Mouse (Mus musculus) layer of hippocampus, postnatal 14 days (tissue): ENCODE results near the gene Smarcd3. TPM values are rescaled to one million over a fixed set of nuclear protein-coding genes. Genes with fewer than 3 reads are reported as not detected.
A peak's percentile ranks its signal among the peaks of the same experiment; 100 is the strongest.

Experiments
- DNase-seq, 2 experiments: peaks; one replicate each; pipeline ENCODE4 v3.0.0; 2021 to 2022; ENCODE audit warnings: low spot score in 2 of 2, mixed read lengths in 1 of 2
- total RNA-seq, 2 experiments: library from RNA; stranded (reverse); gene quantifications; 2 replicates each; pipeline ENCODE4 v1.2.3; 2021

Gene Smarcd3
- total RNA-seq, 2 experiments from 2014 or later = 112 to 113 TPM

DNA sequence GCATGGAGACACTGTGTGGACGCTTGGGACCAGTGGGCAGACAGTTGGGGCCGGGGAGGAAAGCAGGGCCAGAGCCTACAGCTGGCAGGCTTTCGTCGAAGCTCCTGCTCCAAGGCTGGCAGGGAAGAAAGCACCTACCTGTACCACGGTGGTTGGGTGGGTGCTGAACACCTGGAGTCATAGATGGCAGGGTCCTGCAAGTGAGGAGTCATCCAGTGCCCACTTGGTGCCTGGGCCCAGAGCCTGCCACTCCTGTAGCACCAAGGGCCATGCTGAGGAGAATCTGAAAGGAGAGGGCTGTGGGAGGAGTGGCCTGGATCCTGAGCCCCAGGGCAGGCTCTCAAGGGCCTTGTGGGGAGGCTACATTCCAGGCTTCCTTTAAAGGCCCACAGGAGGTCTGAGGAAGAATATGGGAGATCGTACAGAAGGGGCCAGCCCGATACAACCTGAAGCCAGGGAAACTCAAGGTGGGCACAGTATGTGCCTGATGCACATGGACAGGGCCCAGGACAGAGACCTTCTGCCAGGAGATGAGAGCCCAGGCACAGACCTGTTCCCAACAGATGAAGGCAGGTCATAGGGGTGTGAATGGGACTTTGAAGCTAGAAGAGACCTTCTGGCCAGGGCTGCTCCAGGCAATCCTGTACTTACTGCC, 1.7 kb downstream of the Smarcd3 start:
- DNase-seq = no peak

DNA sequence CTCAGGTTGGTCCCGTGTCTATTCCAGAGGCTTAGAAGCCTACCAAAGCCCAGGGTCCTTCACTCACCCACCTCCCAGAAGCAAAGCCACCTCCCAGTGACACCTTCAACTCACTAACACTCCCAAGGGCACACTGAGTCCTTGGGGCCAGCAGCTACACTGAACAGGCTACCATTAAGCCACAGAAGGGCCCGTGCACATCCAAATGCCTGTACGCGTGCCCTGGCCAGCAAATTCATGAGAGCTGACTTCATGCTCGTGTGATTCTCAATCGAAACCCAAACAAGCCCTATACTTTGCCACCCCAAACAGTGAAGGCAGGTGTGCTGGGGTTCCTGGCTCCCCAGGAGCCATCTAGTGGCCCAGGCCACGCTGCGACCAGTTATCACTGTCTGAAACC, 3.6 kb downstream of the Smarcd3 start:
- DNase-seq = no peak

DNA sequence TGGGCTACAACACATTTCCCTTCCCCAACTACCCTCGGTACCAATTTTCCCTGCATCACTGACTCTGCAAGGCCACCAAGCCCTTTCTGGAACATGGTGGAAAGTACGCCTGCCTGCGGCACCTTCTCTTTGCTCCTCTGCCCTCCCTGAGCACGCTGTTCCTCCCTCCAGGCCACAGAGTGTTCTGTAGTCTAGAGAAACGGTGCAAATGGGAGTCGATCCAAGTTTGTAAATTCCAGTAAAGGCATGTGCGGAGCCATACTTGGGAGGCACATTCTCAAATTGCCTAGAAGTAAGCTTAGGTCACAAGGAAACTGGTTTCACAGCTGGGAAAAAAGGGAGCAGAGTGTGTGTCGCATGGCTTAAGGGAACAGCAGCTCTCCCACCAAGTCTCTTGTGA, 4.1 kb downstream of the Smarcd3 start:
- DNase-seq = no peak

DNA sequence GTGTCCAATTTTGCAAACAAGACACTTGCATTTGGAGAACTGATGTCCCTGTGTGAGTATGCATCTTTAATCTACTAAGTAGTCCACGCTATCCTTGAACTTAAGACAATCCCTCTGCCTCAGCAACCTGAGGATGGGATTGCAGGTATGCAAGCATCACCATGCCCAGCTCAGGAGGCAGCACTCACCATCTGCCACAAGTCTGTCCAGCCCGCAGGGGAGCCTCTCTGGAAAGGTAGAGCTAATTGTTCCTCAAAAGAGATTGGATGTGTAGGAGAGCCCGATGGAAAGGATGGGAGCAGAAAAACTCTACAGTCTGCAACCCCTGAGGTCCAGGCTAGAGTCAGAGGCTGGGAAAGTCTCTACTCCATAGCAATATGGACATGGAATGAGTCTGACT, 5.3 kb downstream of the Smarcd3 start:
- DNase-seq = no peak

DNA sequence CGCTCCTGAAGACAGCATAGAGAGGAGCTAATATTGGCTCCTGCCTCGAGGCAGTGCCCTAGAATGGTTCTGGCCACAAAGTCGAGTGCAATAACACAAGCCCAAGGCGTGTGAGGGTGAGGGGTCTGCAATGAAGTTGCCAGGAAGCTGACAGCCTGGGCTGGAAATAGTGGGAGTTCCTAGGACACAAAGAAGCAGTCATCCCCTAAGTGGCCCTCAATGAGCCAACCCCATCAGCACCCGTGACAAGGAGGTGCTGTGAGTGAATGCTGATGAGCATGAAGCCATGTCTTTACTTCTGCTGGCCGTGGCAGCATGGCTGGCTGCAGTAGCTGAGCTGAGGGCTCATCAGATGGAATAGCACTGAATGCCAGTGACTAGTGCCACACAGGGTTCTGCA, 9.1 kb downstream of the Smarcd3 start:
- no peak for DNase-seq

DNA sequence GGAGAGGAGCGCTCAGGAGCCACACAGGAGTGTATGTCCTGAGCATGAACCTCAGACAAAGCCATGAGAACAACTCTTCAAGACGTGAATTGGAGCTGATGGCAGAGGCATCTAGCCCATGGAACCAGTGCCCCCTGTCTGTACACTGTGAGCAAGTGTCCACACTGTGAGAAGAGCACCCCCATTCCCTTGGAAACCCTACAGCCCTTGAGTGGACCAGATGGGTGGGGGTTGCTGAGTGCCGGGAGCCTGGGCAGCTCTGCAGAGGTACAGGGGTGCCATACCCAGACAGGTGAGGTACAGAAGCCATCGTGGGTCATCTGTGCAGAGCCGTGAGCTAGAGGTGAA, 11.9 kb downstream of the Smarcd3 start:
- no peak for DNase-seq

DNA sequence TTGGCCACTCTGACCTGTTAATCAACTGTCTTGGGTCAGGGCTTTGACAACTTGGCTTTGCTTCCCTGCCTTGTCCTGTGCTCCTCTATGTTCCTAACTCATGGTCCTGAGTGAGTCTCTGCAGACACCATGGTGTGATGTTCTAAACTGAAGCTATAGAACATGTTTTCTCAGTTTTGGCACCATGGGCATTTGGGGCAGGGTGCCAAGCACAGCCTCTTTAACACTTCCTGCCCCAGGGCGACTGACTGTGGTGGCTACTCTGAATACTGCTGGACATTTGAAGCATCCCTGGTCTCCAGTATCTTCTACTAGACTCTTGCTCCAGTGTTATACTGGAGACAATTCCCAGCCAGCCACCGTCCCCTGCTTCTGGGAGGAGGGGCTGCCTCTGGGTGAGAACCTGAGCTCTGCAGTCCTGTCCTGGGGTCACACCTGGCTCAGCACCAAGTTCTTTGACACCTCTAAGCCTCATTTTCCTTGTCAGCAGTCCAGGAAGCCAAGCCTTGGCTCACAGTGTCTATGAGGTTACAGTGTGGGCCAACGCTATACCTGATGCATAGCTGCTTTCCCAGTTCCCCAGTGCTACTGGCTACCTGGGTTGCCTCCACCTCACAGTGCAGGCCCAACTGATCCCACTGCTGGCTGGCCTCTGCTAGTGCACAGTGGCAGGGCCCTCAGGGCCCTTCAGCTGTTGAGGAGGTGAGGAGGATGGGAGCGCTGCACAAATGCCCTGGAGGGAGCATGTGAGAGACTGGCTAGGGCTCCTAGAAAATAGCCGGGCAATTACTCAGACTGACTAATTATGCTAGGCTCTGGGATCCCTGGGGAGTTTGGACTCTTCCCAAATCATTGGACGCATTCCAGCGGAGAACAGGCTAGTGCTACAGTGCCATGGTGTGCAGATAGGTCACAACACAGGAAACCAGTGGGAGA, 12.6 kb downstream of the Smarcd3 start:
- peak in 1 of 2 experiments; percentile 82 for DNase-seq

DNA sequence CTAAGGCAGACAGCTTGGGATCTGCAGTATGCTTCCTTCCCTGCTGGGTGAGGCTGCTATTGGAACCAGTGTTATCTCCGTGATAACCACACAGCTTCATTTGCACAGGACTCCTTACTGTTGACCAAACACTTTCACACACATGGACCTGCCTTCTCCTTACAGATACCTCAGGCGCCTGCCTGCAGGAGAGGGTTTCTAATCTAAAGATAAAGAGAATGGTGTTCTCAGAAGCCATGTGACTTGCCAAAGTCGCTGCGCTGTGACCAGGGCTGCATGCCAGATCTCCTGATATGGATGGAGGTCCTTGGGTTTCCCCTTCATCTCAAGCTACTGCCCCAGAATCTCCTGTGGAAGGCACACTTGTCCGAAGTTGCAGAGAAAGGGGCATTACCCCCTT, 14.8 kb downstream of the Smarcd3 start:
- DNase-seq = no peak

DNA sequence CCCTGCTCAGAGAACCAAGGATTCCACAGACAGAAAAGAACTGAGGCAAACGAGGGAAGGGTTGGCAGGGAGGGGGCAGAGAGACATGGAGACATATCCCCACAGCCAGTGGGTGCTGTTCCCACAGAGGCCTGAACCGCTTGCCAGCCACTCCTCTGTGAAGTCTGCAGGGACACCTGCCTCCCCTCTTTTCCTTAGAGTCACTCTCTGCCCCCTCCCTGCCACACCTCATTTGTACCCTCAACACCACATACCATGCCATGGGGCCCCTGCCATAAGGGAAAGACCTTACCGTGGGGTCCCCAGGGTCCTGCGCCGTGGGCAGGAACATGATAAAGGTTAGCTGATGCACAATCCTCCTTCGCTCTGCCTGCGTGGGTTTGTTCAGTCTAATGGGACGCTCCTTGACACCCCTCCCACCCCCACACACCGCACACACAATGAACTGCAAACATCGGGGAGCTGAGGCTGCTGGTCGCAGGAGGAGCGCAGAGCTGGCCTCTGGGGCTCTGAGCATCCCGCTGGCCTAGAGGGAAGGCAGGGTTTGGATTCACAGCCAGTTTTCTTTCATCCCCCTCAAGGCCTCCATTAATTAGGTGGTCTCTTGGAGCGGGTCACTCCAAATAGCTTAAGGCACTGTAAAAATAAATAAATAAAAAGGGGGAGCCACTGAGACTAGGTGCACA, 18.1 kb downstream of the Smarcd3 start:
- DNase-seq = no peak

DNA sequence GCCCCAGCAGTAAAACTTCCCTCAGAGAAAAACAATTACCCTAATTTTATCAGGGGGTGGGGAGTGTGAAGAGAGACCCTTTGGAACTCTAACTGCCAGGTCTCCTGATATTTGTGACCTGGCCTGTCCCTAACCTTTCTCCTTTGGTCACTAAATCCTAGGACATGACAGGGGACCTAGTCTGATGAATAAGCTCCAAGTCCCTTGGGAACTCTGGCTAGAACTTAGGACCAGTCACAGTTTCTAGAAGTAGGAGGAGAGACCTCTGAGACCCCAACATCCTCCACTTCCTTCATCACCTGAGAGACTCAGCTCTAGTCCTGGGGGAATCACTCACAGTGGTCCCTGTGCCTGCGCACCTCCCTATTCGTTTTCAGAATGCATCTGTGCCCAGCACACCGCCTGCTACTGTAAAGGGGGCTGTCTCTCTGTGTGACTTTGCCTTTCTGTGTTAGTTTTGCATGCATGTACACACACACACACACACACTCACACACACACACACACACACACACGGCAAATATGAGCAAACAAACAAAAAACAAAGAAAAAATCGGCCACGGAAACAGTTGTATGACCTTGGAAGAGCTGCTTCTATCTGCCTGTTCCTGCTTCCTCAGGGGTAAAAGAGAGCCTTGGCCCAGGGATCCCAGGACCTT, 18.8 kb downstream of the Smarcd3 start:
- no peak for DNase-seq

DNA sequence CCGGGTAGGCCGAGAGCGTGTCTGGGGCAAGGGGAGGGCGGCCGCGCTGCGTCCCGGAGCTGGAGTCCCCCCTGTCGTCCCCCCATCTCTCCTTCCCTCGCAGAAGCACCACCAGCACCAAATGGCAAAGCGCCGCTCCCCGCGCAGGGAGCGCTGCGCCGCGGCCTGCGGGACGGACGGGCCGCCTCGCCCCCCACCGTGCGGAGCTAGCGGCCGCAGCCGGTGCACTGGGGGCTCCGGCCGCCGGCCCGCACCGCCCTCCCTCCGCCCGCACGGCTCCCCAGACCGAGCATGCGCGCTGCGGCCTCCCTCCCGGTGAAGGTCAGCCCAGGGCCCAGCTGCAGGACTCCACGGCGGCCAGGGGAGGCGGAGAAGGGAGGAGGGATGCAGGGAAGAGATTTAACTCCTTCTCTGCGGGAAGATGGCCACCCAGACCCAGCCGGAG, 19.5 kb downstream of the Smarcd3 start:
- DNase-seq = peak; percentile 76 to 78

DNA sequence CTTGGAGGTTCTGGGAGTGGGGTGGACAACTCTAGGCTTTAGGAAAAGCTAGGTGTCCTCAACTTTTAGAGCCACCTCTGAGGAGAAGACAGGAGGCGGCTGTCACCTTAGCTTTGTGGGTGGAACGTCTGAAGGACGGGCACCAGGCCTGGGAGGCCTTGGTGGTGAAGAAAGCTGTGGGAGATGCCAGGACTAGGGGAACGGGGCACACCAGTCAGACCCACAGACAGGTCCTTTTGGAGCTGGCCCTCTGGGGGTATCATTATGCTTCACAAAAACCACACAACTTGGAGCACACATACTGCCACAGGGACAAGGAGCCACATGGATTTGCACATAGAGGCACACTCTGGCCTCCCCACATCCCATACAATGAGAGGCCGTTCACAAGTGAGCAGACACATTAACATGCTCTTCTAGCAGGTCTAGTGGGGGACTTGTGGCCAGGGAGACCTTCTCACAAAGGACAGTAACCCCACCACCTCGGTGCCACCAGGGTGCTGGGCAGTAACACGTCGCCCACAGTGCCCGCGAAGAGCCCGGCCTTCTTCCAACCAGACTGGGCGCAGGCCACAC, 20.0 kb downstream of the Smarcd3 start:
- DNase-seq = no peak

DNA sequence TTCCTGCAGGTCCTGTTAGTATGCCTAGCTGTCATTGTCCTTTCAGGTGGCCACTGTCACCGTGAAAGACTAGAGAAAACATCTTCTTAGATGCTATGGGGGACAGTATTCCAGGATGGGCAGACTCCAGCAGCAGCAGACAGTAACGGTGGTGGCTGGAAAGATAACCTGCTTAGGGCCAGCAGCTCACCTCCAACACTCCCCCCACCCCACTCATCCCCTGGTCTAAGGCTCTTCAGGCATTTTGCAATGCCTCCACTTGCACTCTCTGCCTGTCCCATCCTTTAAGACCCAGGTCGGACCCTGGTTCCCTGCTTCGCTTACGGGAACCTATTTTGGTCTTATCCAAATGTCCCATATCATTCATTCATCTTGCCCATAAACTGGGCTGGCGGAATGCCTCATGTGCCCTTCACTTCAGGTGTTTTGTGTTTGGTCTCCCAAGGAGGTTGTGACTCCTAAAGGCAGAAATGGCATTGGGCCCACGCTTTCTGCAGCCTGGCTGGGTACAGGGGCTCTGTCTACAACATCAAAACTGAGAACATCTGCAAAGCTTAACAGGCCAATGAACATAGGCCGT, 20.7 kb downstream of the Smarcd3 start:
- DNase-seq = no peak

DNA sequence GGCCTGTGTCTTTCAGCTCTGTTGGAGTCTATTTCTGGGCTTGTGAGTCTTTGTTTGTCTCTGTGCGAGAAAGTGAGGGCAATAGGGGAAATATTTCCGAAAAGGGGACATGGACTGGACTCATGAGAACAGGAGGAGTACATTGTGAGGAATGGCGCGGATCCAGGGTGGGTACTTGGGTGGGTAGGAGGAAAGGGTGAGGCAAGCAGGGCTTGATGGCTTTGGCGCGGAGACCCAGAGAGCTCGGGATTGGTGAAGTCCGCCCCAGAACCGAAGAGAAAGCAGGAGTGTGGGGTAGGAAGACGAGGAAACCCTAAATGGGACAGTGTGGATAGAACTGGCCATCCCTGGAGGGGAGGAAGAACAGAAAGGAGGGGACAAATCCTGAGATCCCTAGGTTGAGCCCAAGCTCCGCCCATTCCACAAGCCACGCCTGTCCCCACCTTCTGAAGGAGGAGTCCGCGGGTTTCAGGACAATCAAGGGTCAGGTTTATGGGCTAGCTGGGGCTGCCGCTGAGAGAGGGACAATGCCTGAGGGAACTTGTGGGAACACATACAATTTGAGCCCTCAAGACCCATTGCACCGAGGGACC, 21.4 kb downstream of the Smarcd3 start:
- no peak for DNase-seq

DNA sequence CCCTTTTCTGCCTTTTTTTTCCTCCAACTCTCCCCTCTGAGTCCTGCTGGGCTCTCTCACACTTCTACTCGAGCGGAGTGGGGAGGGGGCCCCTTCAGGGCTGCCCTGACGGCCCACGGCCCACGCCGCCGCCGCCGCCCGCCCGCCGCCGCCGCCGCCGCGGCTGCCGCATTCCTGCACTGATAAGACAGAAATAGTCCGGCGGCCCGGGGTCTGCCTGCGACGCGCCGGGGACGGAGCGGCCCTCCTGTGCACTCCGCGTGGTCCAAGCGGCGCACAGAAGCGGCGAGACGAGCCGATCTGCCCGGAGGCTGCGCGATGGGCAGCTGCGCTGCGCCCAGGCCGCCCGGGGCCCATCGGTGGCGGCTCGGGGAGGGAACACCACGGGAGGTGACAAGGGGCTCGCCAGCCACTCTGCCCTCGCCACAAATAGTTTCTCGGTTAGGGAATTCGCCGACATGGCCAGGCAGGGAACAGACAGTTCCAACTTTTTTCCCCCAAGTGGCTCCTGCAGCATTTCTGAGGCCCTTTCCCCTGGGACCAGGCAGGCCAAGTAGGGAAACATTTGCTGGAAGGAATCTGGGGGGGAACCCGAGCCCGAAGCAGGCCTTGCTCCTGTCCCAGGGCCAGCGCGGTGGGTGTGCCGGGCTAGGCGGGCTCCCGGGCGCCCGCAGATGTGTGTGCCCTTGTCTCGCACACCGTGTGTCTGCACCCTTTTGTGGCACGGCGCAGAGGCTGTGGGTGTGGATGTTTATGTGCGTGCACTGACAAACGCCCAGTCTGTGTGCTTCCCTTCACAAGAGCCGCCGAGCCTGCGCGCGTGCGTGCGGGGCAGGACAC, 22.1 kb downstream of the Smarcd3 start:
- no peak for DNase-seq

DNA sequence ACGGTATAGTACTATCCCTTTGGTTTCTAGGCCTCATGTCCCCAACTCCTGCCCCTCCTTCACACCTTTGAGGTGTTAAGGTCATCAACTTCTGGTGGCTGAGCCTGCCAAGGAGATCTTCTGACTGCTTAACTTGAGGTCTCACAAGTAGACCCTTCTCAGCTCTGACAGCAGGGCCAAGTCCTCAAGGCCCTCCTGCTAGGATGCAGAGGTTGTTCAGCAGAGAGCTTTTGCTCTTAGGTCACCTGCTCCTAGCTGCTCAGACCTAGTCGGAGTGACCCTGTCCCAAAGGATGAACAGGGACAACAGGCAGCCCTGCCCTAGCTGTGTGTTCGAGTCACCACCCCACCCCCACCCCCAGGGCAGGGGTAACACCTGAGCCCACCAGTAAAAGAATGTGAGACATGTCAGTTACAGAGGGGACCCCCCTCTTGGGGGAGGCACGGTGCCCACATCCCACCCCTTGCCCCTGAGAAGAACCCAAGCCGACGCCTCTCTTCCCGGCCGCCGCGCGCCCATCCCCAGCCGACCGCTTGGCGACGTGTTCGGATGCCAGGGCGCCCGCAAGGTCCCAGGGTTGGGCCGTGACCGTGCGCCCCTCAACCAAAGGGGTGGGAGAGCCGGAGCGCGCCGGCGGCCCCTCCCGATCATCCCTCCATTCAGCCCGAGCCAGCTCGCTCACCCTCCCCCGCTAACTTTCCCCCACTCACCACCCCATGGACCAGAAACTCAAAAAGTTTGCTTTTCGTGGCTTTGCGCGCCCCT, 23.0 kb downstream of the Smarcd3 start:
- DNase-seq = no peak

DNA sequence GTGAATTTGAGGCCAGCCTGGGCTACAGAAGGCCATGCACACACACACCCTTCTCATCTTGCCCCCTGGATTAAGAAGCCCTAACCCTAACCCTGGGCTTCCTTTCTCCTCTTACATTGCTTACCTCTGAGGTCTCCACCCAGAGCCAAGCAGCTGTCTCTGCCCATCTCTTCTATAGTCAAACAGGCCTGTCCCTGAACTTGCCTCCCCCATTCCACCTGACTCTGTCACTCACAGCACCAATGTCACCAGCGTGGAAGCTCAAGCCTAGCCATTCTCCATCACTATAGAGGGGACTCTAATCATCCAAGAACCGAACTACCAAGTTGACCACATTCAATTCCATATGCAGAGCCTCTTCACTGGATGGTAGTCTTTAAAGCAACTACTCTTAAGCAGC, 24.0 kb downstream of the Smarcd3 start:
- DNase-seq = no peak

DNA sequence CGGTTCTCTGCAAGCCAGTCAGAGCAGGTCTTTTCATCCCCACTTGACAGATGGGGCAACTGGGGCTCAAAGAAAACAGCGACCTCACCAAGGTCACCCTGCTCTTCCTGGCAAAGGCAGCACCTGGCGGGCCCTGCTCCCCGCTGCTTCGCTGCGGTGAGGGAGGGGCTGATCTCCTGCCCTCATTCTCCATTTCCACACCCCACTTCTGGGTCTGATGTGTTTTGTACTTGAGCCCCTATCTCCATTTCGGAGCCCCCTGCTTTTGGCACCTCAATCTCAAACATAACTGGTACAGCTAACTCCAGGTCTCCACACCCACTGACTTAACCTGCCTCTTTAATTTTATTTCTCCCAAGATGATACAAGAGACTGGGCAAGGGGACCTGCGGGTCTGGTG, 25.1 kb downstream of the Smarcd3 start:
- no peak for DNase-seq

DNA sequence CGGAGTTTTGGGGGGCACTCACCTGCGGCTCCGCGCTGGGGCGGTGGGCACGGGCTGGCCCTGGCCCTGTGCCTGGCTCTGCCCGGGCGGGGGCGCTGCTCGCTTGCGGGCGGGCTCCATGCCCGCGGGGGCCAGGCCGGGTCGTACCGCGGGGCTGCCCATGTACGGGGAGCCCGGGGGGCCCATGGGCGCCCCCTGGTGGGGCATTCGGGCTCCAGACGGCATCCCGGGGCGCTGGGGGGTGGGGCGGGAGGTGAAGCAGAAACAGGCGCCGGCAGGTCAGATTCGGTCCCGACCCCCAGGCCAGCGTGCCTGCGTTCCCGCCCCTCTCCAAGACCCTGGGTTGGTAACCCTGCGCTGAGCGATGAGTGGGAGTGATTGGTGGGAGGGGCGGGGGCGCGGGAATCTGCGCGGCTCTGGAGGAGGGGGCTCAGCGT, 25.6 kb downstream of the Smarcd3 start:
- no peak for DNase-seq
